Mouse (Mus musculus) frontal cortex, adult 2 months (tissue): ENCODE results near the gene Uqcr11. TPM values are rescaled to one million over a fixed set of nuclear protein-coding genes. Genes with fewer than 3 reads are reported as not detected.

Experiments used
- polyA plus RNA-seq: library from polyadenylated mRNA; depleted of rRNA; stranded (reverse); fragments of >200 nt; gene quantifications from 2 replicates; pipeline ENCODE4 v1.2.3, GENCODE M21; 2012; rRNA removed

Gene Uqcr11
- polyA plus RNA-seq, 1 experiment = 1,306 TPM

Other genes with a start within 250 kb of the Uqcr11 start
- 212 and 226 TPM in 2 replicates for gene Cirbp, start 240.8 kb downstream of the Uqcr11 start, polyA plus RNA-seq
- gene 1600002K03Rik, start 233.9 kb downstream of the Uqcr11 start, polyA plus RNA-seq = 14.3 and 15.8 TPM in 2 replicates
- gene Efna2, start 227.3 kb downstream of the Uqcr11 start, polyA plus RNA-seq = 8.2 and 10.2 TPM in 2 replicates
- 32.4 and 37.9 TPM in 2 replicates for gene Mum1, start 180.4 kb downstream of the Uqcr11 start, polyA plus RNA-seq
- 380 and 448 TPM in 2 replicates for gene Ndufs7, start 157.7 kb downstream of the Uqcr11 start, polyA plus RNA-seq
- 29.1 and 31.9 TPM in 2 replicates for gene Gamt, start 145.8 kb downstream of the Uqcr11 start, polyA plus RNA-seq
- 76.6 and 86.3 TPM in 2 replicates for gene Dazap1, start 145.3 kb downstream of the Uqcr11 start, polyA plus RNA-seq
- 2,217 and 2,507 TPM in 2 replicates for gene Rps15, start 114.4 kb downstream of the Uqcr11 start, polyA plus RNA-seq
- 46.2 and 52.2 TPM in 2 replicates for gene Apc2, start 110.9 kb downstream of the Uqcr11 start, polyA plus RNA-seq
- gene 2310011J03Rik, start 86.3 kb downstream of the Uqcr11 start, polyA plus RNA-seq = 41.6 and 44.3 TPM in 2 replicates
- 9.4 TPM in 2 replicates for gene Pcsk4, start 77.3 kb downstream of the Uqcr11 start, polyA plus RNA-seq
- 4.9 and 6.0 TPM in 2 replicates for gene Reep6, start 76.9 kb downstream of the Uqcr11 start, polyA plus RNA-seq
- gene Adamtsl5, start 58.4 kb downstream of the Uqcr11 start, polyA plus RNA-seq = 5.6 and 7.3 TPM in 2 replicates
- gene Plk5, start 50.4 kb downstream of the Uqcr11 start, polyA plus RNA-seq = 24.9 and 33.3 TPM in 2 replicates
- 17.2 and 17.7 TPM in 2 replicates for gene Mex3d, start 19.2 kb downstream of the Uqcr11 start, polyA plus RNA-seq
- 200 and 215 TPM in 2 replicates for gene Mbd3, start 7.3 kb downstream of the Uqcr11 start, polyA plus RNA-seq
- 33.5 and 34.2 TPM in 2 replicates for gene Tcf3, start 26.8 kb upstream of the Uqcr11 start, polyA plus RNA-seq
- gene Onecut3, start 88.0 kb upstream of the Uqcr11 start, polyA plus RNA-seq = 0.02 and 0.04 TPM in 2 replicates
- 0.22 and 0.25 TPM in 2 replicates for gene Atp8b3, start 132.3 kb upstream of the Uqcr11 start, polyA plus RNA-seq
- gene Rexo1, start 154.7 kb upstream of the Uqcr11 start, polyA plus RNA-seq = 45.5 and 49.0 TPM in 2 replicates
- 37.9 and 41.5 TPM in 2 replicates for gene Klf16, start 170.5 kb upstream of the Uqcr11 start, polyA plus RNA-seq
- 253 and 271 TPM in 2 replicates for gene Abhd17a, start 183.5 kb upstream of the Uqcr11 start, polyA plus RNA-seq
- gene Scamp4, start 196.0 kb upstream of the Uqcr11 start, polyA plus RNA-seq = 61.0 and 66.1 TPM in 2 replicates
- gene Adat3, start 196.1 kb upstream of the Uqcr11 start, polyA plus RNA-seq = 5.6 and 8.1 TPM in 2 replicates
- 2.8 and 3.1 TPM in 2 replicates for gene Gm49322, start 199.2 kb upstream of the Uqcr11 start, polyA plus RNA-seq
- gene Csnk1g2, start 216.0 kb upstream of the Uqcr11 start, polyA plus RNA-seq = 252 and 270 TPM in 2 replicates